Mouse (Mus musculus): ENCODE measurements around the gene Btrc. TPM values are rescaled to one million over a fixed set of nuclear protein-coding genes. Genes with fewer than 3 reads are reported as not detected.

Btrc gene
- total and polyA plus RNA-seq, 3 experiments, result 11.0 to 20.7 (median 14.0) TPM

GRCm38 (mm10) chr19:45529294-45529693, 165.8 kb downstream of the Btrc start:
- Histone ChIP-seq H3K79me2 (replicated peaks; ENCODE audit: control insufficient read depth, extremely low read depth, insufficient read depth, poor library complexity, severe bottlenecking) (no peaks in the 10 kb centered on the region), H3K4me3 (replicated peaks in 1 of 3; ENCODE audit: low read depth in 2 of 3, low read length in 2 of 3, poor library complexity in 1 of 3) (no peak overlapping the region), H3K9ac (ENCODE audit: insufficient read depth, low read depth) (no peak overlapping the region), H3K4me1 (ENCODE audit: control insufficient read depth in 1 of 2, insufficient read depth in 2 of 2) (peaks cover 0 to 31% of the 10 kb centered on the region in 2 experiments; a peak in 3 of 4 replicates), H3K9me3 (replicated peaks; ENCODE audit: low read length) (no peaks in the 10 kb centered on the region), H3K27me3 (replicated peaks) (no peaks in the 10 kb centered on the region), H3K27ac (ENCODE audit: insufficient read depth, low read depth) (no peak overlapping the region), H3K4me2 (ENCODE audit: insufficient read depth, low read depth, poor library complexity, severe bottlenecking) (no peak overlapping the region), H3K36me3 (replicated peaks in 1 of 2; ENCODE audit: control insufficient read depth in 1 of 2, insufficient read depth in 1 of 2, low read length in 1 of 2) (peaks cover 15 to 42% of the 10 kb centered on the region in 2 experiments)
- TF ChIP-seq E2F4 (IDR thresholded peaks at IDR 0.05; ENCODE audit: insufficient replicate concordance, low read depth, low read length), result no peak
- TF ChIP-seq UBTF (IDR thresholded peaks at IDR 0.05; ENCODE audit: low read depth, low read length), result no peak
- TF ChIP-seq POLR2AphosphoS2 (IDR thresholded peaks at IDR 0.05; ENCODE audit: low read depth, low read length), result no peak
- TF ChIP-seq NELFE (IDR thresholded peaks at IDR 0.05; ENCODE audit: low read depth, low read length), result no peak
- TF ChIP-seq PAX5 (IDR thresholded peaks at IDR 0.05; ENCODE audit: low read length), result no peak
- TF ChIP-seq JUN (IDR thresholded peaks at IDR 0.05; ENCODE audit: insufficient read depth, low read depth, low read length), result no peak
- TF ChIP-seq ZC3H11A (IDR thresholded peaks at IDR 0.05; ENCODE audit: low read depth, low read length), result no peak
- no peak for TF ChIP-seq USF1 (IDR thresholded peaks at IDR 0.05; ENCODE audit: low read depth, low read length)
- no peak for TF ChIP-seq ETS1 (conservative IDR thresholded peaks at IDR 0.05; ENCODE audit: low read depth, low read length)
- no peak for TF ChIP-seq NRF1 (IDR thresholded peaks at IDR 0.05; ENCODE audit: low read depth, low read length)
- DNase-seq (ENCODE audit: extremely low read depth), result no peak
- in situ Hi-C loops (cut with MboI; ENCODE audit: low pct_ligation_motif_present, low pct_unique_long_range_greater_than_20kb, low sequenced_read_pairs), result no loop called here
- dilution Hi-C loops (cut with MboI; ENCODE audit: extremely low pct_ligation_motif_present, extremely low pct_unique_long_range_greater_than_20kb, low sequenced_read_pairs), result no loop called here

GRCm38 (mm10) chr19:45530200-45530995, 166.9 kb downstream of the Btrc start:
- dilution Hi-C loops (cut with MboI; ENCODE audit: extremely low pct_ligation_motif_present, extremely low pct_unique_long_range_greater_than_20kb, low sequenced_read_pairs) (no loop called here), in situ Hi-C loops (cut with MboI; ENCODE audit: low pct_ligation_motif_present, low pct_unique_long_range_greater_than_20kb, low sequenced_read_pairs) (no loop called here)
- TF ChIP-seq HCFC1 (IDR thresholded peaks at IDR 0.05; ENCODE audit: low read depth, low read length) (no peak), ZC3H11A (IDR thresholded peaks at IDR 0.05; ENCODE audit: low read depth, low read length) (no peak), MAFK (IDR thresholded peaks at IDR 0.05; ENCODE audit: insufficient replicate concordance, low read length) (no peak), SMC3 (IDR thresholded peaks at IDR 0.05; ENCODE audit: low read depth, low read length) (no peak), MAZ (IDR thresholded peaks at IDR 0.05; ENCODE audit: low read depth, low read length) (no peak), POLR2A (IDR thresholded peaks at IDR 0.05; ENCODE audit: low read depth, low read length) (no peak), RCOR1 (conservative IDR thresholded peaks at IDR 0.05; ENCODE audit: low read depth, low read length) (no peak), JUND (conservative IDR thresholded peaks at IDR 0.05; ENCODE audit: low read depth, low read length) (no peak), USF2 (conservative IDR thresholded peaks at IDR 0.05; ENCODE audit: low read depth, low read length) (no peak), JUN (IDR thresholded peaks at IDR 0.05; ENCODE audit: insufficient read depth, low read depth, low read length) (no peak), RAD21 (IDR thresholded peaks at IDR 0.05; ENCODE audit: low read depth, low read length) (no peak), USF1 (IDR thresholded peaks at IDR 0.05; ENCODE audit: low read depth, low read length) (no peak), ETS1 (conservative IDR thresholded peaks at IDR 0.05; ENCODE audit: low read depth, low read length) (no peak), ZMIZ1 (IDR thresholded peaks at IDR 0.05; ENCODE audit: low read depth, low read length) (no peak), BHLHE40 (IDR thresholded peaks at IDR 0.05; ENCODE audit: low read depth, low read length) (no peak), NELFE (IDR thresholded peaks at IDR 0.05; ENCODE audit: low read depth, low read length) (no peak), ELF1 (IDR thresholded peaks at IDR 0.05; ENCODE audit: low read depth, low read length) (no peak), MEF2A (IDR thresholded peaks at IDR 0.05; ENCODE audit: borderline replicate concordance, low read depth, low read length) (no peak)

More at GRCm38 (mm10) chr19:45530200-45530995, 166.9 kb downstream of the Btrc start:
- no peak overlapping the region for H3K4me2 ChIP-seq (ENCODE audit: insufficient read depth, low read depth, poor library complexity, severe bottlenecking)
- no peaks in the 10 kb centered on the region for H3K9me3 ChIP-seq (replicated peaks; ENCODE audit: low read length)
- H3K9ac ChIP-seq (ENCODE audit: insufficient read depth, low read depth), result no peak overlapping the region
- no peaks in the 10 kb centered on the region for H3K79me2 ChIP-seq (replicated peaks; ENCODE audit: control insufficient read depth, extremely low read depth, insufficient read depth, poor library complexity, severe bottlenecking)
- no peak overlapping the region for H3K4me3 ChIP-seq (replicated peaks in 1 of 3; ENCODE audit: low read depth in 2 of 3, low read length in 2 of 3, poor library complexity in 1 of 3)
- peaks cover 0 to 31% of the 10 kb centered on the region in 2 experiments; a peak in 3 of 4 replicates for H3K4me1 ChIP-seq (ENCODE audit: control insufficient read depth in 1 of 2, insufficient read depth in 2 of 2)
- DNase-seq (ENCODE audit: extremely low read depth), result no peak
- peaks cover 15 to 42% of the 10 kb centered on the region in 2 experiments for H3K36me3 ChIP-seq (replicated peaks in 1 of 2; ENCODE audit: control insufficient read depth in 1 of 2, insufficient read depth in 1 of 2, low read length in 1 of 2)
- H3K27me3 ChIP-seq (replicated peaks), result no peaks in the 10 kb centered on the region
- no peak overlapping the region for H3K27ac ChIP-seq (ENCODE audit: insufficient read depth, low read depth)

Measured in CH12.LX (cell line).